In genomic region chr1:57612931-57613804, GRCm38 (mm10) we compare ENCODE assay signal across 9 mouse cellular contexts.
DNase-seq lines count a peak whose midpoint lies in the region; ATAC-seq lines count a peak whose summit lies in the region.
"Had no signal": no experiment of that assay in that cellular context is flagged by ENCODE, and none has a peak within 500 bp of the region (broad histone marks: within the 10 kb centered on the region; RNA-seq: fewer than 3 reads in every experiment).

No protein-coding gene starts in this region.

- H3K4me1 ChIP-seq in heart, embryonic 15.5 days (replicated peaks), result peaks cover 5% of the 10 kb centered on the region
- H3K4me1 ChIP-seq in forebrain, embryonic 16.5 days (replicated peaks; ENCODE audit: control insufficient read depth, insufficient read depth, low read length), result peaks cover 22% of the 10 kb centered on the region
- peaks cover 10% of the 10 kb centered on the region for H3K4me1 ChIP-seq in stomach, embryonic 14.5 days (ENCODE audit: control insufficient read depth, insufficient read depth, low read length)

- no peaks in the 10 kb centered on the region for H3K27me3 ChIP-seq in heart, embryonic 15.5 days
- H3K27me3 ChIP-seq in forebrain, embryonic 16.5 days (replicated peaks; ENCODE audit: control insufficient read depth, insufficient read depth, low read length), result peaks cover 2% of the 10 kb centered on the region
- H3K27me3 ChIP-seq in stomach, embryonic 14.5 days (ENCODE audit: control insufficient read depth, insufficient read depth, low read length), result no peaks in the 10 kb centered on the region

- ATAC-seq in heart, embryonic 15.5 days (replicated peaks; ENCODE audit: insufficient number of reproducible peaks, insufficient read depth, low FRiP score, low read depth), result no peak
- peak; percentile 32; the same call in 1 of the 2 replicates for ATAC-seq in forebrain, embryonic 16.5 days
- 0 out of 2 replicates have a peak, but pooled peaks have one; percentile 23 for ATAC-seq in stomach, embryonic 14.5 days (ENCODE audit: insufficient number of reproducible peaks, insufficient read depth, low FRiP score, low read depth)

- H3K27ac ChIP-seq in heart, embryonic 15.5 days, result no peak overlapping the region
- H3K27ac ChIP-seq in forebrain, embryonic 16.5 days (ENCODE audit: low read length), result peak overlapping the region; percentile 27; the same call in 1 of the 2 replicates
- no peak overlapping the region for H3K27ac ChIP-seq in stomach, embryonic 14.5 days (ENCODE audit: low read length)
- H3K27ac ChIP-seq: macrophage had no signal

- no peaks in the 10 kb centered on the region for H3K9me3 ChIP-seq in heart, embryonic 15.5 days (replicated peaks)
- H3K9me3 ChIP-seq in forebrain, embryonic 16.5 days (ENCODE audit: control insufficient read depth, low read length), result no peaks in the 10 kb centered on the region
- H3K9me3 ChIP-seq in stomach, embryonic 14.5 days (ENCODE audit: control insufficient read depth, low read depth, low read length), result no peaks in the 10 kb centered on the region

- 0 out of 2 replicates have a peak overlapping the region, but pooled peaks have one; percentile 21 for H3K9ac ChIP-seq in heart, embryonic 15.5 days
- H3K9ac ChIP-seq in forebrain, embryonic 16.5 days (replicated peaks; ENCODE audit: low read depth, low read length), result peak overlapping the region; percentile 17; the same call in 1 of the 2 replicates
- no peak overlapping the region for H3K9ac ChIP-seq in stomach, embryonic 14.5 days (replicated peaks; ENCODE audit: low read depth, low read length)

- H3K4me3 ChIP-seq in heart, embryonic 15.5 days, result peak overlapping the region; percentile 29
- H3K4me3 ChIP-seq in forebrain, embryonic 16.5 days (replicated peaks; ENCODE audit: low read length), result peak overlapping the region; percentile 8; the same call in 1 of the 2 replicates
- no peak overlapping the region for H3K4me3 ChIP-seq in stomach, embryonic 14.5 days (ENCODE audit: low read depth, low read length)

- no peaks in the 10 kb centered on the region for H3K36me3 ChIP-seq in heart, embryonic 15.5 days
- H3K36me3 ChIP-seq in forebrain, embryonic 16.5 days (ENCODE audit: control insufficient read depth, insufficient read depth), result no peaks in the 10 kb centered on the region
- H3K36me3 ChIP-seq in stomach, embryonic 14.5 days (ENCODE audit: control insufficient read depth, insufficient read depth, low read length), result no peaks in the 10 kb centered on the region

- WGBS in heart, embryonic 15.5 days, result 19% methylated on average over 17 of the region's 17 CpGs
- 20% methylated on average over 17 of the region's 17 CpGs for WGBS in forebrain, embryonic 16.5 days
- WGBS in stomach, embryonic 14.5 days, result 19% methylated on average over 17 of the region's 17 CpGs

- peak overlapping the region; percentile 60 for H3K4me2 ChIP-seq in heart, embryonic 15.5 days
- peak overlapping the region; percentile 34 for H3K4me2 ChIP-seq in forebrain, embryonic 16.5 days (ENCODE audit: low read length)
- H3K4me2 ChIP-seq in stomach, embryonic 14.5 days (replicated peaks; ENCODE audit: low read depth, low read length), result peak overlapping the region; percentile 37

- DNase-seq in heart, postnatal 4 days, result no peak
- DNase-seq in kidney, postnatal 14 days, result peak; percentile 28
- DNase-seq in right cerebral cortex, postnatal 36 days (ENCODE audit: low spot score in 2 of 2), result no peak
- DNase-seq in c-Kit-positive CD71-positive TER-119-positive erythroid progenitor cells, embryonic 14.5 days (ENCODE audit: low spot score), result no peak
- DNase-seq in adrenal gland, postnatal 25 days, result no peak
